Mouse (Mus musculus) CH12.LX (cell line): ENCODE measurements around the gene Nrxn3. TPM values are rescaled to one million over a fixed set of nuclear protein-coding genes. Genes with fewer than 3 reads are reported as not detected.

Experiments
- DNase-seq: peaks from one replicate; pipeline ENCODE4 v3.0.0-alpha.2; 2013; ENCODE audit errors: extremely low read depth
- H3K27ac ChIP-seq: 2 replicates; pipeline ENCODE4 v1.5.1; 2012; ENCODE audit warnings: low read depth, mild to moderate bottlenecking, control low read depth, moderate library complexity; ENCODE audit not compliant: insufficient read depth
- H3K27me3 ChIP-seq: replicated peaks from 2 replicates; pipeline ENCODE3; 2012; ENCODE audit warnings: inconsistent platforms
- H3K36me3 ChIP-seq, 2 experiments: replicated peaks in 1 of 2; 2 replicates each; pipeline versions ENCODE3 to v1.6.1; 2012; ENCODE audit warnings: inconsistent platforms in 1 of 2, low read length in 1 of 2, mild to moderate bottlenecking in 1 of 2, mixed read lengths in 1 of 2, moderate library complexity in 1 of 2; ENCODE audit not compliant: control insufficient read depth in 1 of 2, insufficient read depth in 1 of 2
- H3K4me1 ChIP-seq, 2 experiments: 2 replicates each; pipeline ENCODE4 v1.6.1; 2012; ENCODE audit warnings: inconsistent platforms in 1 of 2, moderate library complexity in 1 of 2; ENCODE audit not compliant: insufficient read depth in 2 of 2, control insufficient read depth in 1 of 2
- H3K4me2 ChIP-seq: 2 replicates; pipeline ENCODE4 v1.6.1; 2012; ENCODE audit warnings: low read depth, mild to moderate bottlenecking, control low read depth; ENCODE audit not compliant: poor library complexity, insufficient read depth, severe bottlenecking
- H3K4me3 ChIP-seq, 3 experiments: fragments of 150-350 bp in 1 of 3; sonication (generic) in 1 of 3; replicated peaks in 1 of 3; 2 replicates each; pipeline versions ENCODE3 to v1.5.1; 2011 to 2012; ENCODE audit warnings: low read depth in 2 of 3, low read length in 2 of 3, mild to moderate bottlenecking in 2 of 3, moderate library complexity in 2 of 3, control low read depth in 1 of 3, improper control_type of control experiment in 1 of 3, inconsistent platforms in 1 of 3, mixed read lengths in 1 of 3; ENCODE audit not compliant: poor library complexity in 1 of 3
- H3K79me2 ChIP-seq: replicated peaks from 2 replicates; pipeline ENCODE4 v1.6.1; 2012; ENCODE audit warnings: mild to moderate bottlenecking, moderate library complexity; ENCODE audit not compliant: control insufficient read depth, poor library complexity, insufficient read depth, severe bottlenecking; ENCODE audit errors: extremely low read depth
- H3K9ac ChIP-seq: 2 replicates; pipeline ENCODE4 v1.6.1; 2012; ENCODE audit warnings: low read depth, mild to moderate bottlenecking, control low read depth, moderate library complexity; ENCODE audit not compliant: insufficient read depth
- H3K9me3 ChIP-seq: replicated peaks from 2 replicates; pipeline ENCODE3; 2012; ENCODE audit warnings: low read length, inconsistent platforms, mixed read lengths
- E2F4 ChIP-seq: IDR thresholded peaks from 2 replicates; pipeline ENCODE4 v1.6.1; 2011; ENCODE audit warnings: low read depth, low read length, improper control_type of control experiment; ENCODE audit not compliant: insufficient replicate concordance
- ELF1 ChIP-seq: IDR thresholded peaks from 2 replicates; pipeline ENCODE4 v1.6.1; 2014; ENCODE audit warnings: low read depth, mild to moderate bottlenecking, inconsistent platforms, low read length, improper control_type of control experiment
- GABPA ChIP-seq: IDR thresholded peaks from 2 replicates; pipeline ENCODE4 v1.6.1; 2012; ENCODE audit warnings: low read depth, low read length, improper control_type of control experiment, inconsistent platforms; ENCODE audit not compliant: insufficient replicate concordance
- IRF4 ChIP-seq: IDR thresholded peaks from 2 replicates; pipeline ENCODE4 v1.6.1; 2014; ENCODE audit warnings: low read depth, mild to moderate bottlenecking, inconsistent platforms, low read length, improper control_type of control experiment
- KAT2A ChIP-seq: IDR thresholded peaks from 2 replicates; pipeline ENCODE4 v1.6.1; 2012; ENCODE audit warnings: low read length, improper control_type of control experiment, inconsistent platforms; ENCODE audit not compliant: insufficient replicate concordance
- MAZ ChIP-seq: IDR thresholded peaks from 2 replicates; pipeline ENCODE4 v1.6.1; 2012; ENCODE audit warnings: low read depth, mild to moderate bottlenecking, inconsistent platforms, low read length, improper control_type of control experiment, moderate library complexity
- NELFE ChIP-seq: IDR thresholded peaks from 2 replicates; pipeline ENCODE4 v1.6.1; 2011; ENCODE audit warnings: low read depth, low read length, improper control_type of control experiment
- POLR2A ChIP-seq: IDR thresholded peaks from 2 replicates; pipeline ENCODE4 v1.6.1; 2011; ENCODE audit warnings: low read depth, mild to moderate bottlenecking, improper control_type of control experiment, low read length
- POLR2AphosphoS2 ChIP-seq: IDR thresholded peaks from 2 replicates; pipeline ENCODE4 v1.6.1; 2011; ENCODE audit warnings: low read depth, low read length, improper control_type of control experiment
- SIN3A ChIP-seq: IDR thresholded peaks from 2 replicates; pipeline ENCODE4 v1.6.1; 2012; ENCODE audit warnings: low read length, improper control_type of control experiment, inconsistent platforms
- SMC3 ChIP-seq: IDR thresholded peaks from 2 replicates; pipeline ENCODE4 v1.6.1; 2011; ENCODE audit warnings: low read depth, low read length, improper control_type of control experiment
- USF2 ChIP-seq: conservative IDR thresholded peaks from 2 replicates; pipeline ENCODE4 v1.6.1; 2011; ENCODE audit warnings: low read depth, low read length, improper control_type of control experiment
- ZC3H11A ChIP-seq: IDR thresholded peaks from 2 replicates; pipeline ENCODE4 v1.6.1; 2012; ENCODE audit warnings: low read depth, mild to moderate bottlenecking, inconsistent platforms, low read length, improper control_type of control experiment
- ZKSCAN1 ChIP-seq: IDR thresholded peaks from 2 replicates; pipeline ENCODE4 v1.6.1; 2012; ENCODE audit warnings: low read depth, inconsistent platforms, low read length, improper control_type of control experiment, borderline replicate concordance
- ZMIZ1 ChIP-seq: IDR thresholded peaks from 2 replicates; pipeline ENCODE4 v1.6.1; 2012; ENCODE audit warnings: low read depth, mild to moderate bottlenecking, inconsistent platforms, low read length, improper control_type of control experiment
- dilution Hi-C: fragments of 300-500 bp; cut with MboI; formaldehyde crosslinking; loops from 2 replicates; pipeline ENCODE4 v1.14.3; 2020; ENCODE audit warnings: low sequenced_read_pairs; ENCODE audit not compliant: extremely low pct_unique_long_range_greater_than_20kb, extremely low pct_ligation_motif_present
- in situ Hi-C: fragments of 300-500 bp; cut with MboI; formaldehyde crosslinking; loops from 3 replicates; pipeline ENCODE4 v1.14.3; 2019; ENCODE audit warnings: low sequenced_read_pairs, low pct_ligation_motif_present, low pct_unique_long_range_greater_than_20kb, mixed read lengths
- polyA plus RNA-seq: library from polyadenylated mRNA; unstranded; fragments of >175 nt; gene quantifications from 2 replicates; pipeline ENCODE4 v1.2.1, GENCODE M21; 2012; ENCODE audit warnings: low read depth; ENCODE audit not compliant: insufficient read length
- total RNA-seq, 2 experiments: library from RNA; depleted of rRNA; stranded (reverse); fragments of 300-350 nt in 1 of 2; fragments of >200 nt in 1 of 2; gene quantifications; 2 replicates each; pipeline ENCODE4 v1.2.3; 2012 to 2014

Gene Nrxn3
- total and polyA plus RNA-seq, 3 experiments, result 0.04 to 0.17 (median 0.09) TPM

- dilution Hi-C loops (no loop called here), in situ Hi-C loops (no loop called here)
- Histone ChIP-seq H3K4me2 (no peak overlapping the region), H3K4me3 (no peak overlapping the region), H3K36me3 (no peaks in the 10 kb centered on the region), H3K27ac (no peak overlapping the region), H3K9ac (no peak overlapping the region), H3K79me2 (no peaks in the 10 kb centered on the region), H3K27me3 (no peaks in the 10 kb centered on the region), H3K9me3 (no peaks in the 10 kb centered on the region), H3K4me1 (no peaks in the 10 kb centered on the region)
- no peak for DNase-seq
- TF ChIP-seq POLR2AphosphoS2 (no peak), E2F4 (no peak), GABPA (no peak), IRF4 (no peak)
Observed at GRCm38 (mm10) chr12:90010280-90010679, 1287.6 kb downstream of the Nrxn3 start.

DNA sequence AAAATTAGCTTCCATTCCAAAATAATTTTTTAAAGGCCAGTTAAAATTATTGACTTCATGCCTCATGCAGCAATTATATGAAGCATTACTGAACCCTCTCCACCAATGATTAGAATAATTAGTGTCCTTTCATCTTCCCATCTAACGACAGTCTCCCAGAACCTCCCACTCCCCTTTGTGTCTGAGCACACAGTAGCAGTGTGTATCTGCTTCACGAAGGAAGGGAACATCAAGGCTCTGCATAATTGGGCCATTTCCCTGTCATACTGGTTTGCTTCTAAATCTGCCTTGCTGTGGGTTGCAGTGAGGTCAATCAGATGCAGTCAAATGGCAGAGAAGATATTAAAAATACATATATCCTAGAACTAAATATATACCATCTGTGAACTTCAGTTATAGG is 1291.3 kb downstream of the Nrxn3 start:
- no peak for DNase-seq
- no peak overlapping the region for H3K27ac ChIP-seq
- H3K9me3 ChIP-seq, result no peaks in the 10 kb centered on the region
- no peak overlapping the region for H3K4me2 ChIP-seq
- H3K27me3 ChIP-seq, result no peaks in the 10 kb centered on the region
- H3K4me1 ChIP-seq, result no peaks in the 10 kb centered on the region
- dilution Hi-C loops (no loop called here), in situ Hi-C loops (no loop called here)
- no peak overlapping the region for H3K4me3 ChIP-seq
- no peak overlapping the region for H3K9ac ChIP-seq
- H3K79me2 ChIP-seq, result no peaks in the 10 kb centered on the region
- TF ChIP-seq ZC3H11A (no peak), USF2 (no peak), KAT2A (no peak), MAZ (no peak), SMC3 (no peak), POLR2A (no peak), ELF1 (no peak), ZKSCAN1 (no peak), IRF4 (no peak), SIN3A (no peak), ZMIZ1 (no peak)
- no peaks in the 10 kb centered on the region for H3K36me3 ChIP-seq

DNA sequence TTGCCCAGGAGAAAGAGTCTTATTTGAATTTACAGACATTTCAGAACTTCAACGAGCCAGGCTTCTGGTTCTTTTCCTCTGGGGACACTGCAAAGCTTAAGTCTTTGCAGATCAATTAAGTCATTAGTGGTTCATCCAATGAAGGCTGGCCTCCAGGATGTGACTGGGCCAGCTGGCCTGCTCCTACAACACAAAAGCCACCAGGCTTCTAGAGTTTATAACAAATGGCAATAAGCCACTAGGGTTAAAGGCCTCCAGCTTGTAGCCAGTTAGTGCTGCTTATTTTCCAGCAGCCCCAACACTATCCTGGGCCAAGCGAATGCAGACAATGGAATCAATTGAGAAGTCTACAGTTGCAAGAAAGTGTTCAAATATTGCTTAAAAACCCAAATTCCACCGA is 1304.3 kb downstream of the Nrxn3 start:
- Histone ChIP-seq H3K9me3 (peaks cover 1% of the 10 kb centered on the region), H3K27me3 (no peaks in the 10 kb centered on the region)
- TF ChIP-seq POLR2A, result no peak
- TF ChIP-seq NELFE, result no peak
- TF ChIP-seq USF2, result no peak
- TF ChIP-seq, all 38 proteins: peak for 0
- in situ Hi-C loops, result no loop called here
- Histone ChIP-seq H3K36me3 (no peaks in the 10 kb centered on the region), H3K4me2 (no peak overlapping the region), H3K4me1 (peaks cover 0 to 13% of the 10 kb centered on the region in 2 experiments; a peak in 1 of 4 replicates), H3K27ac (no peak overlapping the region), H3K79me2 (no peaks in the 10 kb centered on the region), H3K9ac (no peak overlapping the region), H3K4me3 (no peak overlapping the region)
- dilution Hi-C loops, result no loop called here
- peak; percentile 48 for DNase-seq
